Mouse (Mus musculus) CH12F3 (cell line): ENCODE measurements around the gene Bcar3.

Source experiments
- in situ Hi-C: fragments of 300-500 bp; cut with MboI; formaldehyde crosslinking; loops from 2 replicates; pipeline ENCODE4 v1.14.3; 2020; ENCODE audit warnings: low sequenced_read_pairs

Gene Bcar3

GRCm38 (mm10) chr3:122539961-122540690 lies 246.2 kb downstream of the Bcar3 start:
- in situ Hi-C loops: no loop called here

GRCm38 (mm10) chr3:122540918-122541317 lies 247.0 kb downstream of the Bcar3 start:
- in situ Hi-C loops: no loop called here

- in situ Hi-C loops: no loop called here
Observed at GRCm38 (mm10) chr3:122545346-122545745, 251.4 kb downstream of the Bcar3 start.

- in situ Hi-C loops: no loop called here
Observed at GRCm38 (mm10) chr3:122547469-122547868, 253.5 kb downstream of the Bcar3 start.

- in situ Hi-C loops: no loop called here
Observed at GRCm38 (mm10) chr3:122551174-122551573, 257.2 kb downstream of the Bcar3 start.

- in situ Hi-C loops: no loop called here
Observed at GRCm38 (mm10) chr3:122557766-122558165, 263.8 kb downstream of the Bcar3 start.

- in situ Hi-C loops: no loop called here
Observed at GRCm38 (mm10) chr3:122565285-122565684, 271.3 kb downstream of the Bcar3 start.

GRCm38 (mm10) chr3:122566112-122566511 lies 272.2 kb downstream of the Bcar3 start:
- in situ Hi-C loops: no loop called here

GRCm38 (mm10) chr3:122566549-122566948 lies 272.6 kb downstream of the Bcar3 start:
- in situ Hi-C loops: no loop called here

GRCm38 (mm10) chr3:122573426-122574286 lies 279.7 kb downstream of the Bcar3 start:
- in situ Hi-C loops: no loop called here

- in situ Hi-C loops: no loop called here
Observed at GRCm38 (mm10) chr3:122574921-122575320, 281.0 kb downstream of the Bcar3 start.

- in situ Hi-C loops: no loop called here
Observed at GRCm38 (mm10) chr3:122577360-122577759, 283.4 kb downstream of the Bcar3 start.
